Mouse (Mus musculus): ENCODE data around the gene Hpca.

Gene Hpca

DNA sequence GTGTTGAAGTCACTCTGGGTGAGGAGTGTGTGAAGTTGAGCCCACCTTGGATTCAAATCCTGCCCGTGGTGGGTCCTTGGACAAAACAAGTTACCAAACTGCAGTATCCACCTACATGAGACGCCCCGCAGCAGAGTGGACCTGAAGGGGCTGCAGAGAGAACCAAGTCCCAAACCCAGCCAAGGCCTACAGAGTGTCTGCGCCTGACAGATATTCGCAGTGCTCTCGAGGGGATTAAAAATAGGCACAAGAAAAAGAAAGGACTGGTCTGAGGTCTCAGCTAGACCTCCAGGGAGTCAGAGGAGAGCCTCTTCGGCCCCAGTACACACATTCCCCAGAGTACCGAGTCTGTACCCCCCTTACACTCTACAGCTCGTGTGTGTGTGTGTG is 14.3 kb upstream of the Hpca start:
- DNase-seq (ENCODE audit: low spot score in 2 of 2): no peak

DNA sequence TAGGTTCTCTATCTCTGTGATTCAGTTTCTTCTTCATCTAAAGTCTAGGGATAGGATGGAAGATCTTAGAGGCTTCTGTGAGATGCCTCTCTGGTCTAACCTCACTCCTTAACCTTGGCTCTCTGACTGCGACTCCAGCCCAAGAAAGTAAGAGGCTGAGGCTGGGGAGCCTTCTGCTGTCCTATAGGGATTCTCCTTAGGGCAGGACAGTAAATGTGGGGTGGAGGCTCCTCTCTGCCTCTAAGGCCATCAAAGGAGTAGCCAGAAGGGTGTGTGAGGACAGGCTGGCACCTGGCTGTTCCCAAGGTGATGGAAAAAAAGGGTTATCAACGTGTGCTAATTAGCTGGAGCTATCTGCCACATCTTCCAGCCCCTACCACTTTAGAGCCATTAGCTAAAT is 13.8 kb upstream of the Hpca start:
- DNase-seq (ENCODE audit: low spot score in 2 of 2): no peak

- DNase-seq (ENCODE audit: low spot score in 2 of 2): peak in 1 of 2 experiments; percentile 84
These were observed 13.2 kb upstream of the Hpca start for GRCm38 (mm10) chr4:129134799-129135585.

DNA sequence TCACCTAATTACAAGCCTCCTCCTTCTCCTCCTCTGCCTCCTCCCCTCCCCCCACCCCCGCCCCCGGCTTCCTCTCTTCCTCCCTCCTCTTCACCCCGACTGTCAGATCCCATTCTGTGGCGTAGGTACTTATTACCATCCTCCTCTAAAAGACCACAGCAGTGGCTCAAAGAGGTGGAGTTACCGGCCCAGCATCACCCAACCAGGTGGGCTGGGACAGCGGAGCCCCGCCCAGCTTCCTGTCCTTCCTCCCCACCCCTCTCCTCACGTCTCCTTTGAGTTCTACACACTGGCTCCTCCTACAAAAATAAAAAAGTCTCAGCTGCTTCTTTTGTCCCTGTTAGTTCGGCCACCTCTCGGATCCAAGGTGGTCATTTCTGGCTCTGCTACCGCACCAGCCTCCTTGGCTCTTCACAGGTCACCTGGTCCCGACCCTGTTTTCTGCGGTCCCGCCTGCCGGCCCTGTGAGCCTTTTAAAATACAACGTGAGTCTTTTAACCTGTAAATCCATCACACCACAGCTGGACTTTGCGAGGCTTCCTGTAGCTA is 9.0 kb upstream of the Hpca start:
- no peak for DNase-seq (ENCODE audit: low spot score in 2 of 2)

GRCm38 (mm10) chr4:129130149-129130548 is 8.3 kb upstream of the Hpca start:
- no peak for DNase-seq (ENCODE audit: low spot score in 2 of 2)

- no peak for DNase-seq (ENCODE audit: low spot score in 2 of 2)
These were observed 7.6 kb upstream of the Hpca start for GRCm38 (mm10) chr4:129129387-129129786.

DNA sequence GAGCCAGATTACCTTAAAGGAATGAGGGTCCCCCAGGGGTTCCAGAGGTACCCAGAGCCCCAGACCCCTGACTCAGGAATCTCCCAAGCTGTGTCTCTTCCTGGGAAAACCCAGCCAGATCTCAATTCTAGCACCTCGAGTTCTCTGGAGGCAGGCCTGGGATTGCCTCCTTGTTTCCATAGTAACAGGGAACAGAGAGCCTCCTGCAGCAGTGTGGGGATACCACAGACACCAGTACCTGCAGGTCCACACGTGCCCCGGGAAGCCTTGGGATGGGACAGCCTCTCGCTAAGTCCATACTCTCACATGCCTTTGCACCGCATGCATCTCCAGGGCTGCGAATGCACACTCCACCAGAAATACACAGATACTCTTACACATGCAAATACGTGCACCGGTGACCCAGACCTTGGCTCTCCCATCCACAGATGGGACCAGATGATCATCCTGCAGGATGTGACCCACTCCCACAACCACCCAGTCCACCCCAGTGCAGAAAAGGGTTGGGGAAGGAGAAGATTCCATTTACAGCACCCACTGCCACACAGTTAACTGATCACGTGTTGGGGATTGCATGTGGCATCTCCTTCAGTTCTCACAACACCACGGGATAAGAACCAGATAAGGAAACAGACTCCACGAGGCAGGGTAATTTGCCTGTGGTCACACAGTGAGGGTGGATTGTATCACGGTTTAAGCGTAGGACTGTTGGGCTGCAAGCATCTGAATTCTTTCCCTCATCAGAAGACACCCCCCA is 6.9 kb upstream of the Hpca start:
- no peak for DNase-seq (ENCODE audit: low spot score in 2 of 2)

DNA sequence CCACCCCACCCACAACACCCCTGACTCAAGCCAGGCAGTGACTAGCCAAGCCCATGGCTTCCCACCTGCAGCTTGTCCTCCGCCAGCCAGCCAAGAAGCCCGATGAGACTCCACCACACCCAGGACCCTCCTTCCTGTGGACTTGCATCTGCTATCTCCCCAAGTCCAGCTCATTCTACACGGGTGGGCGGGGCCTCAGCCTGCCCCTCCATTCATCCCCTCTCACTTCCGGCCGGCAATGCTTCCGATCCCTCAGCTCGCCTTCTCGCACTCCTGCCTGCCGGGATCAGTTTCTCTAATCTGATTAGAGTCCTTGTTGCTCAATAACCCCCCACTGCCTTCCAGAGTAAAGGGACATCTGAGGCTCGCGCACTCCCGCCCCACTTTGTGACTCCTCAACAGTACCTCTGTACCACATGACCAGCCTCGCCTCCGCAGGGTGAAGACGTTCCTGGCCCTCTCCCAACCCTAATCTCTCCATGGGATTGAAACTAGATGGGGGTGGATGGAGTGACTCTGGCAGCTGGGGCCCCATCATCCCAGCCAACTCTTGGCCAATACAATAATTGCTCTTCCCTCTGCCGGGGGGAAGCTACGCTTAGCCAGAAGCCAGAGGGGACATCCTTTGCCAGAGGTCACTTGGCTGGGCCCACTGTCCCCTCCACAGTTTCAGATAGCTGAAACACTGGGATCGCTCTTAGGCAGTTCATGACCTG is 4.1 kb upstream of the Hpca start:
- no peak for DNase-seq (ENCODE audit: low spot score in 2 of 2)

GRCm38 (mm10) chr4:129124652-129125146 is 2.9 kb upstream of the Hpca start:
- DNase-seq (ENCODE audit: low spot score in 2 of 2): no peak

- no peak for DNase-seq (ENCODE audit: low spot score in 2 of 2)
These were observed 883 bp upstream of the Hpca start for GRCm38 (mm10) chr4:129122719-129123118.

DNA sequence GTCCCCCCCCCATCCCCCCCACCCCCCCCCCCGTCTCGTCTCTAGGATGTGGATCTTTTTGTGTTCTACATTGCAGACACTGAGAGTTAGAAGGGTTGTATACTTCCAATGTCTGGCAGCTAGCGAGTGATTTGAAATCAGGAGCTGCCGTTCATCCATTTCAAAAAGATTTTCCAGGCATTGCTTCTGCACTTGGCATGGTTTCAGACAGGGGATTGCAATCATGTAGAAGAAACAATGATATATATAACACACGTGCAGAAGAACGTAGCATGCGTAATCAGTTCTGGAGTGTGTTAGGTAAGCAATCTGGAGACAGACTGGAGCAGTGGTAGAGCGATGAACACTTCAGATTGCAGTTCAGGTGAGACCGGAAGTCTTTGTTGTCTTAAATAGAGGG is 271 bp upstream of the Hpca start:
- DNase-seq (ENCODE audit: low spot score in 2 of 2): no peak

DNA sequence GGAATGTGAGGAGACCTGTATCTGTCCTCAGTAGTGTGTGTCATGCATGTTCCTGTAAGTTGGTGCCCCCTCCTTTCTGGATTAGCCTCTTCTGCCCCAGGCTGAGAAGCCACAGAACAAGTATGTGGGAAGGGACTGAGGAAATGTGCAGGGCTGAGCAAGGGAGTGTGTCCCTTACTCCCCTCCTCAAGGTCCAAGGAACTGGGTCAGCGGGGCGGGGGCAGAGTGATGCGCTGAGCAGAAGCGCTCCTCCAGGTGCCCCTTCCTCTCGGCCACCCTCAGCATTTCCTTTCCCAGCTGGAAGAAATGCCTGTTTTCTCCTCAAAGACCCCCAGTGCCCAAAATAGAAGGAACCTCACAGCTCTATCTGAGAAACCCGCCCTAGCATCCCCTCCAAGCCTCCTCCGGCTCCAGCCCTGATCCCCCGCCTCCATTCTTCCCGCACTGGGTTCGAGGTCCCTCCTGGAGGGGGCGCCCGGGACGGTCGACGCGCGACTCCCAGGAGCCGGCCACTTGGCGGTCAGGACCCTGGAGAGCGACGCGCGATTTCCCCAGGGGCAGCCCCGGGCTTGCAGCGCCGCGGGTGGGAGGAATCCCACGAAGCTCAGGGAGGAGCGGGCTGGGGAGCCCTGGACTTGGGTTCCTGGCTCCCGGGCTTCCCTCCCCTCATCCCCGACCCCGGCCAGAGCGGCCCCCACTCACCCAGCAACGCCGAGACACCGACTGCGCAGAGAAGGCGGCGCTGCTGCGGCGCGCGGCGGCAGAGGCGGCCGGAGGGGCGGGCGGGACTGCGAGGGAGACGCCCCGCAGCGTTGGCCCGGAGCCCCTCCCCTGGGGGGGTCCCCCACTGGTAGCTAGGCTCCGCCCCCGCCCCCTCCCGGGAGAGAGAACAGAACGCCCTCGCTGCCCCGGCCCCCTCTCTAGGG is 1.1 kb downstream of the Hpca start:
- DNase-seq (ENCODE audit: low spot score in 2 of 2): peak; percentile 62 to 82

DNA sequence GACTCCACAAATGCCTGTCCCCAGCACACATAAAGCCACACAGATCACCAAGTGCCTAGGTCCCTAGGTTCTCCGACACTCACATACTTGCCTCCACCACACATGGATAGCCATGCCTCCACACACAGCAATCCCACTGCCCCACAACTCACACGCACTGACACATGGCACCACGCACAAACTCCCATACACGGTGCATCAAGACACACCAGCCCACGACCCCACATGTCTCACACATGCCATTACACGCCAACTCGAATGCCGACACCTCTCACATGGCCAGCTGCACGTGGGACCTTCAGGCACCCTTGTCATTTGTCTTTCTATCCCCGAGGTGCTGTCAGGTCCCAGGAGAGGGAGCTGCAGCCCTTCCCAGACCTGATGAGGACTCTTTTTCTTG is 2.1 kb downstream of the Hpca start:
- no peak for DNase-seq (ENCODE audit: low spot score in 2 of 2)

- DNase-seq (ENCODE audit: low spot score in 2 of 2): no peak
These were observed 3.9 kb downstream of the Hpca start for GRCm38 (mm10) chr4:129117720-129118510.

- no peak for DNase-seq (ENCODE audit: low spot score in 2 of 2)
These were observed 5.1 kb downstream of the Hpca start for GRCm38 (mm10) chr4:129116703-129117102.

- DNase-seq (ENCODE audit: low spot score in 2 of 2): peak; percentile 67 to 81
These were observed 8.5 kb downstream of the Hpca start for GRCm38 (mm10) chr4:129113083-129113988.

- DNase-seq (ENCODE audit: low spot score in 2 of 2): no peak
These were observed 9.6 kb downstream of the Hpca start for GRCm38 (mm10) chr4:129112231-129112630.

DNA sequence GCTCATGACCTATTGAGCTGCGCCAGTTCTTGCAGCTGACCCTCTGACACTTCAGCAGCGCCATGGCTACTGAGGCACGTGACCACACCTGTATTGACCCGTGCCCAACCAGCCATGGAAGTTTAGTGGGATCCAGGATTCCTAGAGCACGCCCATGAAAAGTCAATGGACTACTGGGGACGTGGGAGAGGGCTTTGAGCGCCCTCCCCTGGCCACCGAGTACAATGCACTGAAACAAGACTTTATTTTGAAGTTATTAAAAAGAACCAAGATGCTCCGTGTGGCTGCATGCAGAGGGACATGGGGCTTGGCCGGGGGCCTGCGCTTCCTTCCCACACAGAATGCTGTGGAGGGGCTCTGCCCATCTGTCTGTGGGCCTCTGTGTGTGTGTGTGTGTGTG is 10.5 kb downstream of the Hpca start:
- no peak for DNase-seq (ENCODE audit: low spot score in 2 of 2)

DNA sequence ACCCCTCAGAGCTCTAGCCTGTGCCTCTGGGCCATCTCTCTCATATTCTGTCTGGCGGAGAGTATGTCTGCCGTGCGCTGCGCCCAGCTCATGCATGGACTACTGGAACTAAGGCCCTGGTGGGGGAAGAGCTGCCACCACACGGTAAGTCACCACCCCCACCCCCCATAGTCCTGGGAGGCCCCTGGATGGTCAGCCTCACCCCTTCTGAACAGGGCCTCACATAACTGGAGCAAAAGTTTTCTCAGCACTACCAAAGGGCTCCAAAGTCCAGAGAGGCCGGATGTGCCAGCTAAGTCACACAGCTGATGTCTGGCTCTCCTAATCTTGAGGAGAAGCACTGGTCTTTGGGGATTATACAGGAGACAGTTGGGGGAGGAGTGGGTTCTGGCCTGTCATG is 11.0 kb downstream of the Hpca start:
- DNase-seq (ENCODE audit: low spot score in 2 of 2): no peak

Measured in urinary bladder, postnatal 4 days (tissue).